10 mouse cellular contexts compared by ENCODE assay signal in the genomic region with DNA sequence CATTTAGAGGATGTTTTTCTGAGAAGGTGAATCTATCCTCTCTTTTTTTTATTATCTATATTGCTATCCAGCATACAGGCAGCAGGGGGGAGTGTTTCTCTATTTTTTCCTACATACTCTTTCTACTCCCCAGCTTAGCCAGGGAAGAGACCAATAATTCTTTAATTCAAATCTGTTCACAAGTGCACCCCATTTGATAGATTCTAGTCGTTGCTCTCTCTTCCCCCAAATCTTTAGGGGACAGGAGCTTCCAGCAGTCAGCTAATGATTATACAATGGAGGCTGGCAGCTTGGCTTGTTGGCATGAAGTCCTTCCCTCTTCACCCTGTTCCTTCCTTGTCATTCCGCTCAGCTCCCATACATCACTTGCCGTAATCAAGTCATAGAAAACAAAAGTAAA. TPM values are rescaled to one million over a fixed set of nuclear protein-coding genes. Genes with fewer than 3 reads are reported as not detected.
DNase-seq lines count a peak whose midpoint lies in the region; ATAC-seq and TF ChIP-seq lines count a peak whose summit lies in the region.
"Had no signal": no experiment of that assay in that cellular context is flagged by ENCODE, and none has a peak within 500 bp of the region (broad histone marks: within the 10 kb centered on the region; RNA-seq: fewer than 3 reads in every experiment).

No protein-coding gene starts in this region.

- no peak overlapping the region for H3K9ac ChIP-seq in forebrain, embryonic 14.5 days (ENCODE audit: low read length)
- H3K9ac ChIP-seq in midbrain, embryonic 16.5 days (ENCODE audit: low read depth, low read length) = no peak overlapping the region
- H3K9ac ChIP-seq: limb, embryonic 15.5 days had no signal

- no peak overlapping the region for H3K4me2 ChIP-seq in forebrain, embryonic 14.5 days (ENCODE audit: low read length)
- H3K4me2 ChIP-seq in midbrain, embryonic 16.5 days (ENCODE audit: low read length) = no peak overlapping the region
- H3K4me2 ChIP-seq: limb, embryonic 15.5 days had no signal

- no peak overlapping the region for H3K27ac ChIP-seq in gastrocnemius, adult 2 months
- no peak overlapping the region for H3K27ac ChIP-seq in forebrain, embryonic 14.5 days (ENCODE audit: low read depth, low read length)
- no peak overlapping the region for H3K27ac ChIP-seq in midbrain, embryonic 16.5 days (ENCODE audit: low read length)
- H3K27ac ChIP-seq: limb, embryonic 15.5 days had no signal

- intact Hi-C loops in gastrocnemius, adult 2 months (cut with DNase I) = no loop called here
- intact Hi-C loops in gastrocnemius, postnatal 36 days (cut with DNase I) = no loop called here

- TF ChIP-seq CTCF in gastrocnemius, adult 2 months (IDR thresholded peaks at IDR 0.05) = peak; percentile 13; the same call in 1 of the 2 replicates

- peak; percentile 80 for ATAC-seq in forebrain, embryonic 14.5 days
- ATAC-seq in midbrain, embryonic 16.5 days = peak; percentile 91

- H3K9me3 ChIP-seq in forebrain, embryonic 14.5 days (replicated peaks; ENCODE audit: control insufficient read depth, low read length) = no peaks in the 10 kb centered on the region
- no peaks in the 10 kb centered on the region for H3K9me3 ChIP-seq in midbrain, embryonic 16.5 days (replicated peaks; ENCODE audit: control insufficient read depth, low read length, poor library complexity, severe bottlenecking)
- H3K9me3 ChIP-seq: limb, embryonic 15.5 days had no signal

- H3K4me3 ChIP-seq in gastrocnemius, adult 2 months = no peak overlapping the region
- no peak overlapping the region for H3K4me3 ChIP-seq in forebrain, embryonic 14.5 days (ENCODE audit: low read depth, low read length)
- no peak overlapping the region for H3K4me3 ChIP-seq in midbrain, embryonic 16.5 days (ENCODE audit: low read depth, low read length)
- H3K4me3 ChIP-seq: erythroblast, embryonic 14.5 days; limb, embryonic 15.5 days had no signal

- no peaks in the 10 kb centered on the region for H3K36me3 ChIP-seq in forebrain, embryonic 14.5 days (ENCODE audit: control insufficient read depth, insufficient read depth, low read length)
- H3K36me3 ChIP-seq in midbrain, embryonic 16.5 days (ENCODE audit: control insufficient read depth, insufficient read depth, low read length) = no peaks in the 10 kb centered on the region
- H3K36me3 ChIP-seq: limb, embryonic 15.5 days had no signal

- WGBS in forebrain, embryonic 14.5 days = 49% methylated on average over 3 of the region's 3 CpGs
- 42% methylated on average over 3 of the region's 3 CpGs for WGBS in midbrain, embryonic 16.5 days

- H3K4me1 ChIP-seq in forebrain, embryonic 14.5 days (ENCODE audit: control insufficient read depth, insufficient read depth, low read length) = no peaks in the 10 kb centered on the region
- H3K4me1 ChIP-seq in midbrain, embryonic 16.5 days (ENCODE audit: control insufficient read depth, insufficient read depth, low read length) = peaks cover 5% of the 10 kb centered on the region; the same call in 1 of the 2 replicates

- no peak for DNase-seq in gastrocnemius, adult 2 months
- DNase-seq in gastrocnemius, adult 18-20 months (ENCODE audit: low spot score) = no peak
- peak; percentile 34 for DNase-seq in MN1 (ENCODE audit: low spot score)
- DNase-seq in forebrain, embryonic 14.5 days (ENCODE audit: low spot score) = peak; percentile 75
- DNase-seq in gastrocnemius, postnatal 36 days = no peak
- no peak for DNase-seq in natural killer cell, adult 2 months (ENCODE audit: low spot score in 2 of 2)
- DNase-seq in thymus, postnatal 10 days (ENCODE audit: low spot score in 2 of 2) = no peak

- no peaks in the 10 kb centered on the region for H3K27me3 ChIP-seq in forebrain, embryonic 14.5 days (replicated peaks; ENCODE audit: control insufficient read depth, insufficient read depth, low read length)
- H3K27me3 ChIP-seq in midbrain, embryonic 16.5 days (ENCODE audit: control insufficient read depth, insufficient read depth, low read depth, low read length) = no peaks in the 10 kb centered on the region; the same call in 1 of the 2 replicates

RNA-seq across cellular contexts. Expression of gene Bod1l, which starts 44.7 kb away (rescaled TPM):
- 10 to 100 TPM; 16.7 to 17.0 TPM for total RNA-seq in gastrocnemius, adult 2 months (2021)
- total RNA-seq in gastrocnemius, adult 18-20 months (2021) = 10 to 100 TPM; 14.5 to 15.3 TPM
- polyA plus RNA-seq in forebrain, embryonic 14.5 days (2014; fragmentation: Nextera tagmentation; extraction: Ambion mirVana) = 18.2 and 22.5 TPM in 2 replicates
- 26.3 and 28.3 TPM in 2 replicates for polyA plus RNA-seq in midbrain, embryonic 16.5 days (2015; fragmentation: Nextera tagmentation; extraction: Ambion mirVana)
- 10 to 100 TPM; 12.0 to 15.6 TPM for total RNA-seq in gastrocnemius, postnatal 36 days (2021)

Comparison
In these comparisons a context has a peak if more than half of its experiments do, and no peak if none do; other contexts are left out.
1. DNase-seq: peak in MN1 (single experiment) and forebrain, embryonic 14.5 days (single experiment); none in gastrocnemius, adult 2 months (single experiment), gastrocnemius, adult 18-20 months (single experiment), gastrocnemius, postnatal 36 days (0 of 2), natural killer cell, adult 2 months (0 of 2) and thymus, postnatal 10 days (0 of 2).